Comparison of ENCODE assay signal across 8 mouse cellular contexts in genomic region chr2:146510780-146511179, GRCm38 (mm10). TPM values are rescaled to one million over a fixed set of nuclear protein-coding genes. Genes with fewer than 3 reads are reported as not detected.
DNase-seq lines count a peak whose midpoint lies in the region; ATAC-seq and TF ChIP-seq lines count a peak whose summit lies in the region.

No protein-coding gene starts in this region.

- no peaks in the 10 kb centered on the region for H3K36me3 ChIP-seq in testis, adult 2 months (ENCODE audit: control insufficient read depth, insufficient read depth, low read length)
- H3K36me3 ChIP-seq in limb, embryonic 12.5 days: no peaks in the 10 kb centered on the region
- no peaks in the 10 kb centered on the region for H3K36me3 ChIP-seq in stomach, embryonic 14.5 days (ENCODE audit: control insufficient read depth, insufficient read depth, low read length)

- 36% methylated on average over 1 of the region's 1 CpGs for WGBS in limb, embryonic 12.5 days
- 26% methylated on average over 1 of the region's 1 CpGs for WGBS in stomach, embryonic 14.5 days

- TF ChIP-seq POLR2A in testis, adult 2 months (IDR thresholded peaks at IDR 0.05; ENCODE audit: control insufficient read depth, low read depth, low read length): no peak

- DNase-seq in embryo, embryonic 11 days: peak; percentile 3
- DNase-seq in embryo, embryonic 10.5 days (ENCODE audit: low spot score): no peak
- no peak for DNase-seq in testis, postnatal 14 days (ENCODE audit: low spot score)
- DNase-seq in frontal cortex, postnatal 14 days (ENCODE audit: low spot score in 2 of 2): no peak

- H3K4me2 ChIP-seq in limb, embryonic 12.5 days: peak overlapping the region; percentile 77
- peak overlapping the region; percentile 78 for H3K4me2 ChIP-seq in stomach, embryonic 14.5 days (replicated peaks; ENCODE audit: low read depth, low read length)

- TF ChIP-seq CTCF in testis, adult 2 months (IDR thresholded peaks at IDR 0.05; ENCODE audit: control insufficient read depth, insufficient read depth, insufficient replicate concordance, low read depth, low read length): no peak

- peak overlapping the region; percentile 94 for H3K4me3 ChIP-seq in testis, adult 2 months (ENCODE audit: control insufficient read depth, low read depth, low read length)
- peak overlapping the region; percentile 82 for H3K4me3 ChIP-seq in limb, embryonic 12.5 days (replicated peaks)
- H3K4me3 ChIP-seq in stomach, embryonic 14.5 days (ENCODE audit: low read depth, low read length): peak overlapping the region; percentile 80; the same call in 1 of the 2 replicates

- ATAC-seq in limb, embryonic 12.5 days (ENCODE audit: insufficient number of reproducible peaks, insufficient read depth, low FRiP score, low TSS enrichment, low read depth): no peak
- no peak for ATAC-seq in stomach, embryonic 14.5 days (ENCODE audit: insufficient number of reproducible peaks, insufficient read depth, low FRiP score, low read depth)
- no peak for ATAC-seq in activated CD4-positive, CD25-positive, alpha-beta regulatory T cell, adult 4 months

- H3K4me1 ChIP-seq in testis, adult 2 months (ENCODE audit: control insufficient read depth, insufficient read depth, low read length): peaks cover 8% of the 10 kb centered on the region
- H3K4me1 ChIP-seq in limb, embryonic 12.5 days (replicated peaks): peaks cover 7% of the 10 kb centered on the region; the same call in 1 of the 2 replicates
- H3K4me1 ChIP-seq in stomach, embryonic 14.5 days (ENCODE audit: control insufficient read depth, insufficient read depth, low read length): no peaks in the 10 kb centered on the region

- no peaks in the 10 kb centered on the region for H3K9me3 ChIP-seq in limb, embryonic 12.5 days
- no peaks in the 10 kb centered on the region for H3K9me3 ChIP-seq in stomach, embryonic 14.5 days (ENCODE audit: control insufficient read depth, low read depth, low read length)

- H3K9ac ChIP-seq in limb, embryonic 12.5 days (replicated peaks): no peak overlapping the region
- H3K9ac ChIP-seq in stomach, embryonic 14.5 days (replicated peaks; ENCODE audit: low read depth, low read length): no peak overlapping the region

- H3K27ac ChIP-seq in testis, adult 2 months (ENCODE audit: control insufficient read depth, insufficient read depth, low read depth, low read length): no peak overlapping the region; the same call in 1 of the 2 replicates
- no peak overlapping the region for H3K27ac ChIP-seq in limb, embryonic 12.5 days
- no peak overlapping the region for H3K27ac ChIP-seq in stomach, embryonic 14.5 days (ENCODE audit: low read length)

- H3K27me3 ChIP-seq in testis, adult 2 months (ENCODE audit: control insufficient read depth, insufficient read depth, low read length): no peaks in the 10 kb centered on the region
- H3K27me3 ChIP-seq in limb, embryonic 12.5 days: no peaks in the 10 kb centered on the region
- no peaks in the 10 kb centered on the region for H3K27me3 ChIP-seq in stomach, embryonic 14.5 days (ENCODE audit: control insufficient read depth, insufficient read depth, low read length)

RNA-seq across cellular contexts. Expression of gene Ralgapa2, which starts 1.4 kb away (rescaled TPM):
- 8.8 and 10.3 TPM in 2 replicates for polyA plus RNA-seq in testis, adult 2 months (2012; rRNA removed)
- 8.6 and 9.2 TPM in 2 replicates for polyA plus RNA-seq in limb, embryonic 12.5 days (2016; fragmentation: Nextera tagmentation; extraction: Ambion mirVana)
- 10.6 and 13.8 TPM in 2 replicates for polyA plus RNA-seq in stomach, embryonic 14.5 days (2014; fragmentation: Nextera tagmentation; extraction: Ambion mirVana)
- polyA plus RNA-seq in activated CD4-positive, CD25-positive, alpha-beta regulatory T cell, adult 4 months (2017; shearing (Covaris generic)): 10 to 100 TPM in 1 of 2 experiments, 1 to 10 TPM in 1; 9.3 to 12.0 TPM
